Mouse (Mus musculus): Measurements from ENCODE around the gene Eif3g. TPM values are rescaled to one million over a fixed set of nuclear protein-coding genes. Genes with fewer than 3 reads are reported as not detected.

Gene Eif3g
- polyA plus RNA-seq, 1 experiment from 2014 or later = 283 TPM

- Histone ChIP-seq H3K36me3 (peaks cover 23% of the 10 kb centered on the region), H3K4me3 (replicated peaks) (no peak overlapping the region), H3K9me3 (no peaks in the 10 kb centered on the region), H3K4me1 (peaks cover 6% of the 10 kb centered on the region), H3K27me3 (replicated peaks) (no peaks in the 10 kb centered on the region), H3K27ac (no peak overlapping the region), H3K9ac (no peak overlapping the region), H3K4me2 (no peak overlapping the region)
- no peak for ATAC-seq (ENCODE audit: insufficient read depth, low FRiP score, low read depth)
- WGBS = 90% methylated on average over 2 of the region's 2 CpGs
Measured at GRCm38 (mm10) chr9:20886563-20886962, 11.9 kb downstream of the Eif3g start.

GRCm38 (mm10) chr9:20879097-20879792 is 19.2 kb downstream of the Eif3g start, which contains the start of gene Angptl6:
Gene Angptl6, minus strand, starts transcription at chr9:20879727.
- no peaks in the 10 kb centered on the region for H3K27me3 ChIP-seq (replicated peaks)
- H3K9me3 ChIP-seq = no peaks in the 10 kb centered on the region
- peaks cover 3% of the 10 kb centered on the region; the same call in 1 of the 2 replicates for H3K4me1 ChIP-seq
- H3K9ac ChIP-seq = peak within 1 kb of the TSS; percentile 35; the same call in 1 of the 2 replicates
- peak within 1 kb of the TSS; percentile 95 for H3K27ac ChIP-seq
- no peak for ATAC-seq (ENCODE audit: insufficient read depth, low FRiP score, low read depth)
- peak within 1 kb of the TSS; percentile 83 for H3K4me2 ChIP-seq
- WGBS = 79% methylated on average over 13 of the region's 13 CpGs
- no peaks in the 10 kb centered on the region for H3K36me3 ChIP-seq
- peak within 1 kb of the TSS; percentile 49 for H3K4me3 ChIP-seq (replicated peaks)

- 13% methylated on average over 10 of the region's 10 CpGs for WGBS
- no peaks in the 10 kb centered on the region for H3K36me3 ChIP-seq
- no peak for ATAC-seq (ENCODE audit: insufficient read depth, low FRiP score, low read depth)
- H3K4me2 ChIP-seq = peak overlapping the region; percentile 83
- H3K27me3 ChIP-seq (replicated peaks) = no peaks in the 10 kb centered on the region
- H3K9me3 ChIP-seq = no peaks in the 10 kb centered on the region
- peaks cover 3% of the 10 kb centered on the region; the same call in 1 of the 2 replicates for H3K4me1 ChIP-seq
- H3K27ac ChIP-seq = peak overlapping the region; percentile 95
- H3K9ac ChIP-seq = peak overlapping the region; percentile 35; the same call in 1 of the 2 replicates
- H3K4me3 ChIP-seq (replicated peaks) = peak overlapping the region; percentile 49
Measured at GRCm38 (mm10) chr9:20878710-20879065, 19.7 kb downstream of the Eif3g start.

- ATAC-seq (ENCODE audit: insufficient read depth, low FRiP score, low read depth) = peak; percentile 95
- Histone ChIP-seq H3K27me3 (replicated peaks) (no peaks in the 10 kb centered on the region), H3K4me3 (replicated peaks) (peak overlapping the region; percentile 49)
Measured at GRCm38 (mm10) chr9:20878041-20878709, 20.2 kb downstream of the Eif3g start.

GRCm38 (mm10) chr9:20877118-20878040 is 21.0 kb downstream of the Eif3g start:
- peaks cover 3% of the 10 kb centered on the region; the same call in 1 of the 2 replicates for H3K4me1 ChIP-seq
- peak overlapping the region; percentile 49 for H3K4me3 ChIP-seq (replicated peaks)
- H3K27ac ChIP-seq = peak overlapping the region; percentile 73
- no peaks in the 10 kb centered on the region for H3K27me3 ChIP-seq (replicated peaks)
- H3K4me2 ChIP-seq = peak overlapping the region; percentile 83
- H3K9ac ChIP-seq = peak overlapping the region; percentile 10; the same call in 1 of the 2 replicates
- ATAC-seq (ENCODE audit: insufficient read depth, low FRiP score, low read depth) = no peak
- H3K36me3 ChIP-seq = no peaks in the 10 kb centered on the region
- WGBS = 34% methylated on average over 14 of the region's 14 CpGs
- H3K9me3 ChIP-seq = no peaks in the 10 kb centered on the region

More at GRCm38 (mm10) chr9:20878041-20878709, 20.2 kb downstream of the Eif3g start:
- Histone ChIP-seq H3K4me1 (peaks cover 3% of the 10 kb centered on the region; the same call in 1 of the 2 replicates), H3K36me3 (no peaks in the 10 kb centered on the region), H3K27ac (peak overlapping the region; percentile 95), H3K4me2 (peak overlapping the region; percentile 83), H3K9ac (peak overlapping the region; percentile 35; the same call in 1 of the 2 replicates), H3K9me3 (no peaks in the 10 kb centered on the region)
- under 1% methylated on average over 69 of the region's 69 CpGs for WGBS

GRCm38 (mm10) chr9:20876318-20877117 is 21.9 kb downstream of the Eif3g start:
- no peak for ATAC-seq (ENCODE audit: insufficient read depth, low FRiP score, low read depth)
- 64% methylated on average over 9 of the region's 9 CpGs for WGBS
- Histone ChIP-seq H3K4me3 (replicated peaks) (no peak overlapping the region), H3K27ac (no peak overlapping the region), H3K4me2 (no peak overlapping the region), H3K4me1 (peaks cover 3% of the 10 kb centered on the region; the same call in 1 of the 2 replicates), H3K36me3 (no peaks in the 10 kb centered on the region), H3K9ac (no peak overlapping the region), H3K27me3 (replicated peaks) (no peaks in the 10 kb centered on the region), H3K9me3 (no peaks in the 10 kb centered on the region)

GRCm38 (mm10) chr9:20875021-20875790 is 23.2 kb downstream of the Eif3g start:
- 64% methylated on average over 23 of the region's 23 CpGs for WGBS
- Histone ChIP-seq H3K4me3 (replicated peaks) (no peak overlapping the region), H3K9me3 (no peaks in the 10 kb centered on the region), H3K36me3 (0 out of 2 replicates have a peak, but pooled peaks cover 3% of the 10 kb centered on the region), H3K4me2 (no peak overlapping the region), H3K4me1 (peaks cover 3% of the 10 kb centered on the region; the same call in 1 of the 2 replicates), H3K9ac (no peak overlapping the region), H3K27ac (no peak overlapping the region), H3K27me3 (replicated peaks) (0 out of 2 replicates have a peak, but pooled peaks cover 5% of the 10 kb centered on the region)
- no peak for ATAC-seq (ENCODE audit: insufficient read depth, low FRiP score, low read depth)

GRCm38 (mm10) chr9:20873521-20873920 is 24.9 kb downstream of the Eif3g start:
- Histone ChIP-seq H3K27ac (no peak overlapping the region), H3K9me3 (no peaks in the 10 kb centered on the region), H3K4me3 (replicated peaks) (no peak overlapping the region), H3K4me1 (peaks cover 11% of the 10 kb centered on the region; the same call in 1 of the 2 replicates), H3K27me3 (replicated peaks) (peaks cover 17% of the 10 kb centered on the region; the same call in 1 of the 2 replicates), H3K36me3 (0 out of 2 replicates have a peak, but pooled peaks cover 3% of the 10 kb centered on the region), H3K4me2 (no peak overlapping the region), H3K9ac (no peak overlapping the region)
- no peak for ATAC-seq (ENCODE audit: insufficient read depth, low FRiP score, low read depth)
- WGBS = 83% methylated on average over 12 of the region's 12 CpGs

GRCm38 (mm10) chr9:20872991-20873390 is 25.4 kb downstream of the Eif3g start:
- H3K4me2 ChIP-seq = no peak overlapping the region
- ATAC-seq (ENCODE audit: insufficient read depth, low FRiP score, low read depth) = no peak
- H3K27me3 ChIP-seq (replicated peaks) = peaks cover 19% of the 10 kb centered on the region; the same call in 1 of the 2 replicates
- H3K36me3 ChIP-seq = 0 out of 2 replicates have a peak, but pooled peaks cover 3% of the 10 kb centered on the region
- H3K9ac ChIP-seq = no peak overlapping the region
- WGBS = 83% methylated on average over 10 of the region's 10 CpGs
- H3K4me1 ChIP-seq = peaks cover 14% of the 10 kb centered on the region; the same call in 1 of the 2 replicates
- H3K4me3 ChIP-seq (replicated peaks) = no peak overlapping the region
- H3K27ac ChIP-seq = no peak overlapping the region
- H3K9me3 ChIP-seq = no peaks in the 10 kb centered on the region

All from stomach, embryonic 15.5 days (tissue).